Mouse (Mus musculus) intestine, embryonic 16.5 days (tissue): Measurements from ENCODE around the gene Olfr410. TPM values are rescaled to one million over a fixed set of nuclear protein-coding genes. Genes with fewer than 3 reads are reported as not detected.

Experiments used
- ATAC-seq: fragments of 200-750 bp; cut with Nextera tagmentation; 2 replicates; pipeline ENCODE4 v1.8.0; 2017; ENCODE audit warnings: moderate TSS enrichment, moderate library complexity
- H3K27ac ChIP-seq: fragments of 300-500 bp; sonication (generic); 2 replicates; pipeline ENCODE4 v1.5.1; 2014; ENCODE audit warnings: mild to moderate bottlenecking, low read length
- H3K27me3 ChIP-seq: fragments of 300-500 bp; sonication (generic); replicated peaks from 2 replicates; pipeline ENCODE4 v1.6.1; 2014; ENCODE audit warnings: low read length, control low read depth, mixed read lengths; ENCODE audit not compliant: control insufficient read depth, insufficient read depth
- H3K36me3 ChIP-seq: fragments of 300-500 bp; sonication (generic); 2 replicates; pipeline ENCODE4 v1.6.1; 2014; ENCODE audit warnings: low read length, control low read depth; ENCODE audit not compliant: control insufficient read depth, insufficient read depth
- H3K4me1 ChIP-seq: fragments of 300-500 bp; sonication (generic); 2 replicates; pipeline ENCODE4 v1.6.1; 2014; ENCODE audit warnings: low read length, control low read depth, mixed read lengths; ENCODE audit not compliant: control insufficient read depth, insufficient read depth
- H3K4me2 ChIP-seq: fragments of 300-500 bp; sonication (generic); 2 replicates; pipeline ENCODE4 v1.6.1; 2014; ENCODE audit warnings: low read depth, low read length, control low read depth
- H3K4me3 ChIP-seq: fragments of 300-500 bp; sonication (generic); 2 replicates; pipeline ENCODE4 v1.5.1; 2014; ENCODE audit warnings: mild to moderate bottlenecking, low read length
- H3K9ac ChIP-seq: fragments of 300-500 bp; sonication (generic); 2 replicates; pipeline ENCODE4 v1.6.1; 2014; ENCODE audit warnings: low read depth, low read length
- H3K9me3 ChIP-seq: fragments of 300-500 bp; sonication (generic); 2 replicates; pipeline ENCODE4 v1.6.1; 2016; ENCODE audit warnings: low read length, control low read depth; ENCODE audit not compliant: control insufficient read depth
- WGBS: fragments of 180-500 bp; shearing (Covaris S2); extraction: QIAGEN DNeasy Blood & Tissue Kit; methylation state at CpG from one replicate; pipeline ENCODE4 v1.1.7; 2014; 5-methylcytosine and 5-hydroxymethylcytosine counted together
- polyA plus RNA-seq: library from polyadenylated mRNA; unstranded; fragments of >200 nt; fragmentation: Nextera tagmentation; extraction: Ambion mirVana; gene quantifications from 2 replicates; pipeline ENCODE4 v1.2.1, GENCODE M21; 2015

Olfr410 gene
- not detected in 2 replicates for polyA plus RNA-seq

- Histone ChIP-seq H3K4me3 (no peak within 1 kb of the TSS), H3K27ac (no peak within 1 kb of the TSS), H3K36me3 (no peaks in the 10 kb centered on the region), H3K4me2 (no peak within 1 kb of the TSS), H3K9ac (no peak within 1 kb of the TSS), H3K27me3 (no peaks in the 10 kb centered on the region), H3K9me3 (no peaks in the 10 kb centered on the region), H3K4me1 (no peaks in the 10 kb centered on the region)
- WGBS, result 81% methylated on average over 6 of the region's 6 CpGs
- ATAC-seq, result no peak
Observed at GRCm38 (mm10) chr11:74337931-74338330, at the start of gene Olfr410. Gene Olfr410 (minus strand): TSS chr11:74338031.

- no peaks in the 10 kb centered on the region for H3K27me3 ChIP-seq
- H3K36me3 ChIP-seq, result no peaks in the 10 kb centered on the region
- no peak overlapping the region for H3K27ac ChIP-seq
- WGBS, result 67% methylated on average over 5 of the region's 5 CpGs
- no peaks in the 10 kb centered on the region for H3K4me1 ChIP-seq
- H3K9me3 ChIP-seq, result no peaks in the 10 kb centered on the region
- H3K4me2 ChIP-seq, result no peak overlapping the region
- H3K9ac ChIP-seq, result no peak overlapping the region
- H3K4me3 ChIP-seq, result no peak overlapping the region
- ATAC-seq, result no peak
Observed at GRCm38 (mm10) chr11:74387203-74387602, 49.4 kb upstream of the Olfr410 start.

DNA sequence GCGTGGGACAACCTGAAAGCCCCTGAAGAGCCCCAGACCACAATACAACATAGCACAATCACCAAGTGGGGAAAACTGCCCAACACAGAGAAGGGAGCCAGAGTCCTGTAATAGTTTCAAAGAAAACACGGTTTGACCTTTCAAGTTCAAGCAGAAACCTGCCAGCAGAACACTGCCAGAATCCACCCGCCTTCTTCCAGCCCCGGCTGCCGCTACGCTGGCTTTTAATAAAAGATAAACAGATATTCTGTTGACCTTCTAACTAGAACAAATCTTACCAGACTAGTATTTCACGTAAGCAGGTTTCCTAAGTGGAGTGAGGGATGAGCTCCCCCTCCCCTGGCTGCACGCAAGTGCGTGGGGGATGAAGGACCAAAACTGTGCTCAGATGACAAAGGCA, 47.8 kb upstream of the Olfr410 start:
- no peak overlapping the region for H3K9ac ChIP-seq
- H3K4me1 ChIP-seq, result no peaks in the 10 kb centered on the region
- no peak for ATAC-seq
- H3K4me2 ChIP-seq, result no peak overlapping the region
- H3K27me3 ChIP-seq, result no peaks in the 10 kb centered on the region
- WGBS, result 64% methylated on average over 9 of the region's 9 CpGs
- H3K4me3 ChIP-seq, result no peak overlapping the region
- no peaks in the 10 kb centered on the region for H3K9me3 ChIP-seq
- no peaks in the 10 kb centered on the region for H3K36me3 ChIP-seq
- no peak overlapping the region for H3K27ac ChIP-seq

DNA sequence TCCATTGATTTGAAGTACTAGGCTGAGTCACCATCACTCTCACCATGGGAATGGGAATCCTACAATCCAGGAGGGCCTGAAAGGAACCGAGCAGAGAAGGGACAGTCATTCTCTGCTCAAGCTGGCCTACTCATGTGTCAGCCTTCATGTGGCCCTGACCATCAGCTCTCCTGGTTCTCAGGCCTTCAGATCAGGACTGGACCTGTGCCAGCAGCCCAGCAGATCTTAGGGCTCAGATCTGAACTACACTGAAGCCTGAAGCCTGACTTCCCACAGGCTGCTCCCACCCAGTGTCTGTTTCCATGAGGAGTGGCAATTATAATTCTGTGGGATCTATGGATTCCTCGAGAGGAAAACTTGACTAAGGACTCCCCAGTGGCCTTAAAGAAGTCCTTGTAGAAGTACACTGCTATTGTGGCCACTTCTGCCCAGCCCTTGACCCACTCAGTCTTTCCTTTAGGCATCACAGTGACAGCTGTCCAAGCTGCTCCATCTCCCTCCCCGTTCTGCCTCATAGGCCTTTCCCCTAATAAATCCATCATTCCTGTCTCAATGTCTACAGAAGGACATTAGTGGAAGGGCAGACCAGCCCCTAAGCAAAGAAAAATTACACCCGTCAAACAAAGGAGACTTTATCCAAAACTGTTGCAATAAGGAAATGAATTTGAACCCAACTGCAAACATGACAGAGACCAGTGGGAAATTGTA, 41.5 kb upstream of the Olfr410 start:
- WGBS, result 52% methylated on average over 4 of the region's 4 CpGs
- no peak overlapping the region for H3K9ac ChIP-seq
- no peak overlapping the region for H3K4me3 ChIP-seq
- no peak overlapping the region for H3K4me2 ChIP-seq
- ATAC-seq, result peak; percentile 72
- H3K36me3 ChIP-seq, result no peaks in the 10 kb centered on the region
- H3K27me3 ChIP-seq, result no peaks in the 10 kb centered on the region
- no peaks in the 10 kb centered on the region for H3K9me3 ChIP-seq
- no peaks in the 10 kb centered on the region for H3K4me1 ChIP-seq
- H3K27ac ChIP-seq, result 0 out of 2 replicates have a peak overlapping the region, but pooled peaks have one; percentile 13

DNA sequence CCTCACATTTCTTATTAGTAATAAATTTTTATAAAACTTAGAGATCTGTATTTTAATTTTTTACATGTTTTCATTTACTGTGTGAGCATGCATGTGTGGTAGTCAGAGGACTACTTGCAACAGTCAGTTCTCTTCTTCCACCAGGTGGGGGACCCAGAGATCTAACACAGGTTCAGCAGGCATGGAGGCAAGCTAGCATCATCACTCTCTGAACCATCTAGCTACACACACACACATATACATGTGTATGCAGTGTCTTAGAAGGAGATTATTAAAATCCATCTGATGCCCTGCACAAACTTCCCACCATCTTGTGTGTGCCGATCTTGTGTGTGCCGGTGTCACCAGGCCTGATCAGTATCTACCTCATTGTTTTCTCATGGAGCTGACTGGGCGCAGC, 39.0 kb upstream of the Olfr410 start:
- no peaks in the 10 kb centered on the region for H3K9me3 ChIP-seq
- no peaks in the 10 kb centered on the region for H3K27me3 ChIP-seq
- H3K36me3 ChIP-seq, result no peaks in the 10 kb centered on the region
- H3K4me1 ChIP-seq, result no peaks in the 10 kb centered on the region
- 0 out of 2 replicates have a peak, but pooled peaks have one; percentile 52 for ATAC-seq
- 69% methylated on average over 3 of the region's 3 CpGs for WGBS
- no peak overlapping the region for H3K4me2 ChIP-seq
- no peak overlapping the region for H3K4me3 ChIP-seq
- no peak overlapping the region for H3K27ac ChIP-seq
- no peak overlapping the region for H3K9ac ChIP-seq

DNA sequence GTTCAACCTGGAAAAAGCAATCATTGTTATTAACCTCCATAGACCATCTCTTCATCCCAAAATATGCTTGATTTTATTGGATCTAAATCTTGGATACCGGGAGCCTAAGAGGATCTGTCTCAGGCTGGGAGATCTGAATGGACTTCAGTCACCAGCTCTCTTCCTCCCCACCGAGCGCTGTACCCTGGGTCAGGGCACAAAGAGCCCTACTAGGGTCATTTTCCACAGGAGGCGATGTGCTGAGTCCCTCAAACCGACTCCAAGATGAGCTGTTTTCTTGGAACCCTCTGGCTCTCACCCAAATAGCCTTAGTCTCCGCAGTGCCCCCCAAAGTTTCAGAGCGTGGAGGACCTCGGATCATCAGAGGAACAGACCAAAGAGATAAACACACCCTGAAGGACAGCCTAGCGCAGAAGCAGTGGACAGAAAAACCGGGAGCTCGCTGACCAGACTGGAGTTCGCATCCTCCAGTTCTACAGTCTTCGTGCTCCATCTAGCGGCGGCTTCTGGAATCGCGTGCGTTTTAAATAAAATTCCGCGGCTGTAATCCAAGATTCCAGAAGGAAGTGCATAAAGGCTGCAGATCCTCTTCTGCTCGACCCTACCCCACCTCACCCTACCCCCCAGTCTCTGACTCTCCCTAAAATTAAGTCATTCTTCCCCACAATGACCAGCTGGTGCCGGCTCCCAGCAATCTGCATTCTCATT, 33.7 kb upstream of the Olfr410 start:
- Histone ChIP-seq H3K9me3 (no peaks in the 10 kb centered on the region), H3K4me1 (no peaks in the 10 kb centered on the region), H3K4me3 (no peak overlapping the region), H3K27ac (no peak overlapping the region), H3K27me3 (no peaks in the 10 kb centered on the region), H3K9ac (no peak overlapping the region), H3K36me3 (no peaks in the 10 kb centered on the region), H3K4me2 (no peak overlapping the region)
- no peak for ATAC-seq
- 15% methylated on average over 22 of the region's 22 CpGs for WGBS

GRCm38 (mm10) chr11:74361769-74362168, 23.9 kb upstream of the Olfr410 start, which contains the start of gene Olfr412:
Gene Olfr412 (plus strand): TSS chr11:74362069.
- no peaks in the 10 kb centered on the region for H3K4me1 ChIP-seq
- H3K4me3 ChIP-seq, result no peak within 1 kb of the TSS
- peaks cover 3% of the 10 kb centered on the region; the same call in 1 of the 2 replicates for H3K9me3 ChIP-seq
- 76% methylated on average over 1 of the region's 1 CpGs for WGBS
- no peak for ATAC-seq
- no peaks in the 10 kb centered on the region for H3K36me3 ChIP-seq
- H3K9ac ChIP-seq, result no peak within 1 kb of the TSS
- H3K27me3 ChIP-seq, result no peaks in the 10 kb centered on the region
- no peak within 1 kb of the TSS for H3K4me2 ChIP-seq
- H3K27ac ChIP-seq, result no peak within 1 kb of the TSS

DNA sequence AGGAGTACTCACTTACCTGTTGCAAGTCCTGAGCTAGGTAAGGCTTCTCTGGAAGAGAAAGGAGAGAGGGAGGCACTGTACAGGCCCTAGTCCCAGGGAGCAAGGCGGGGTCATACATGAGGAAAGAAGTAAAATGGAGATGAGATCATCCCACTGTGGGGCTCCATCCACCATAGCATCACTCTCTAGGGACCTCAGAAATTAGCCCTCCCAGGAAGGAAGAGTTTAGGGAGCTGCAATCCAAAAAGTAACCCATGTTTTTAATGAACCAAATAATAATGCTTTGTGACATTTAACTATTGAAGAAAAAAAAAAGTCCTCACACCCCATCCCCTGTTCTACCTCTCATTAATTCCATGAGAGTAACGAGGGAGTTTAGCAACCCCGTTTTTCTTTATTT, 14.7 kb upstream of the Olfr410 start, which contains the start of gene Olfr411:
Gene Olfr411 (minus strand): TSS at position 101 of the 400 bp plus-strand sequence.
- 81% methylated on average over 3 of the region's 3 CpGs for WGBS

GRCm38 (mm10) chr11:74328781-74329180, 9.1 kb downstream of the Olfr410 start:
- no peak overlapping the region for H3K9ac ChIP-seq
- H3K4me2 ChIP-seq, result no peak overlapping the region
- H3K4me1 ChIP-seq, result no peaks in the 10 kb centered on the region
- H3K4me3 ChIP-seq, result no peak overlapping the region
- H3K27ac ChIP-seq, result no peak overlapping the region
- no peaks in the 10 kb centered on the region for H3K36me3 ChIP-seq
- no peaks in the 10 kb centered on the region for H3K9me3 ChIP-seq
- no peaks in the 10 kb centered on the region for H3K27me3 ChIP-seq
- ATAC-seq, result no peak

More for the DNA sequence above, 14.7 kb upstream of the Olfr410 start, which contains the start of gene Olfr411:
- Histone ChIP-seq H3K9me3 (no peaks in the 10 kb centered on the region), H3K9ac (no peak within 1 kb of the TSS), H3K27ac (no peak within 1 kb of the TSS), H3K4me3 (no peak within 1 kb of the TSS), H3K4me2 (no peak within 1 kb of the TSS), H3K36me3 (no peaks in the 10 kb centered on the region), H3K4me1 (no peaks in the 10 kb centered on the region), H3K27me3 (no peaks in the 10 kb centered on the region)
- no peak for ATAC-seq
